Mouse (Mus musculus) kidney, adult 2 months (tissue): ENCODE results near the gene Plekhm3.

Experiments
- CTCF ChIP-seq: fragments of 200-500 bp; conservative IDR thresholded peaks from 2 replicates; pipeline ENCODE4 v1.5.1; 2011; ENCODE audit warnings: low read depth, mild to moderate bottlenecking, control low read depth, low read length, moderate library complexity, mixed read lengths; ENCODE audit not compliant: insufficient read depth, insufficient read length
- POLR2A ChIP-seq: fragments of 200-500 bp; IDR thresholded peaks from one replicate; pipeline ENCODE4 v1.6.1; 2011; ENCODE audit warnings: low read depth, low read length, control low read depth

DNA sequence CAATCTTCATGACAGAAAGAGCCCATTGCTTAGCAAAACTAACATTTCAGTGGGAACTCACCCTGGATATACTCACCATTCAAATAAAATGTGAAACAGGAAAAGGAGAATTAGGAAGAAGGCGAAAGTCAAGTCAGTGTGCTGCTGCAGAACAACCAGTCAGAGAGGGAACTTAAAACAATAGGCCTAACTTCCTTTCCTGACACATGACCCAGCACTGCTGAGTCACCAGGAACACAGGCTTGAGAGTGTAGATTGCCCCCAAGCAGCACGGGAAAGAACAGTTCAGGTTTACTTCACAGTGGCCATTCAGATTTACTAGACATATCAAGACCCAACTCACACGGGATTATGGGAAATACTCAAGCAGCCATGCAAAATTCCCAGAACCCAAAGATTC lies 80.3 kb downstream of the Plekhm3 start:
- TF ChIP-seq CTCF = no peak
- no peak for TF ChIP-seq POLR2A
